Mouse (Mus musculus): Measurements from ENCODE around the gene Dgcr6. TPM values are rescaled to one million over a fixed set of nuclear protein-coding genes. Genes with fewer than 3 reads are reported as not detected.
A peak's percentile ranks its signal among the peaks of the same experiment; 100 is the strongest.

The Dgcr6 gene
- polyA plus RNA-seq, 1 experiment, result 34.5 TPM

DNA sequence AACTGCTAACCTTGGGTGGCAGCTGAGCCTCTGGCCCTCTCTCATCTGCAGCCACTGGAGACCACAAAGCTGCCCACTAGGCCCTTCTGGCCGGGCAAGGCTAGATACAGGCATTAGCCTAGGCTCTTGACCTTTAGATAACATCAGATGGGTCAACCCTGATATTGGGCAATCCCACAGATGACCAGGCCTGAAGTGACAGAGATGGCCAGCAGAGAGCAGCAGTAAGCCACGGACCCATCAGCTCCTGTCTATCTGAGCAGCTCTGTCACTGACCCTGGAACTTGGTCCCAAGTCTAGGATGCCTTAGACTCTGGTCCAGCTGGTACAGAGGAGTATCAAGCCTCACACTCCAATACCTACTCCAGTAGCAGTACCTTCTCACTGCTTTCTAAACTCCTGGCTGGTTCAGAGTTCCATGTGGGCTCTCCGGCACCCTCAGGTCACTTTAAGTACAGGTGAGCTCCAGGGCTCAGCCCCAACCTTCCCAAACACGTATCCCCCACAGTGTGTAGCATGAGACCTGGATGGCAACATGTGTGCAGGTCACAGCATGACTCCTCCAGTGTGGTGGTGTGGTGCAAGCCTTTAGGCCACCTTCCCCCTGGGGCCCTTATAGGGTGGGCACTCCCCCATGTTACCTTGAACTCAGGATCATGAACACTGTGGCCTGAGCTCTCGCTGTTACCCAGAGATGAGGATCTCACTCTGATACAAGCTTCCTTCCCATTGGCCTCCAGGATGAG lies 55.7 kb downstream of the Dgcr6 start:
- TF ChIP-seq CTCF (IDR thresholded peaks at IDR 0.05; ENCODE audit: borderline replicate concordance, insufficient read depth, low read length), result peak; percentile 92
- no peak for TF ChIP-seq POLR2A (IDR thresholded peaks at IDR 0.05; ENCODE audit: low read depth, low read length)
- no peaks in the 10 kb centered on the region for H3K4me1 ChIP-seq (ENCODE audit: control insufficient read depth, insufficient read depth, low read length)
- no peak overlapping the region for H3K27ac ChIP-seq (ENCODE audit: insufficient read depth, low read length)
- H3K4me3 ChIP-seq (ENCODE audit: insufficient read depth, low read length), result no peak overlapping the region

DNA sequence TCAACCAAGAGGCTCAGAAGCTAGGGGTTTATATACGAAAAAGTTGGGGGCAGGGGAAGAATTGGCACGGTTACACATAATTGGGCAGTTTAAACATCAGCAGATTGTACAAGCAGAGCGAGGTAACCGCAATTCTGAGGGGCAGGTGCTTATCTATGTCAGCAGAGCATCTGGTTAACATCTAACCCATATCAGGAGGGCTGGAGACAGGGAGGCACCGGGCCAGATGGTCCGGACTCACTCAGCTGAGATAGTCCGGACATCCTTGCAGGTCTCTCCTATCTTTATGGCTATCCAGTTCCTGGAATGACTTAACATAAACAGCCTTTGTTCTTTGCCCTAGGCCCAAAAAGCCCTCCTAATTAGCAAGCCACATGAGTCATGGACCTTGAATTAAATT lies 58.4 kb downstream of the Dgcr6 start:
- Histone ChIP-seq H3K4me1 (ENCODE audit: control insufficient read depth, insufficient read depth, low read length) (no peaks in the 10 kb centered on the region), H3K4me3 (ENCODE audit: insufficient read depth, low read length) (no peak overlapping the region), H3K27ac (ENCODE audit: insufficient read depth, low read length) (no peak overlapping the region)
- TF ChIP-seq CTCF (IDR thresholded peaks at IDR 0.05; ENCODE audit: borderline replicate concordance, insufficient read depth, low read length), result no peak
- no peak for TF ChIP-seq POLR2A (IDR thresholded peaks at IDR 0.05; ENCODE audit: low read depth, low read length)

DNA sequence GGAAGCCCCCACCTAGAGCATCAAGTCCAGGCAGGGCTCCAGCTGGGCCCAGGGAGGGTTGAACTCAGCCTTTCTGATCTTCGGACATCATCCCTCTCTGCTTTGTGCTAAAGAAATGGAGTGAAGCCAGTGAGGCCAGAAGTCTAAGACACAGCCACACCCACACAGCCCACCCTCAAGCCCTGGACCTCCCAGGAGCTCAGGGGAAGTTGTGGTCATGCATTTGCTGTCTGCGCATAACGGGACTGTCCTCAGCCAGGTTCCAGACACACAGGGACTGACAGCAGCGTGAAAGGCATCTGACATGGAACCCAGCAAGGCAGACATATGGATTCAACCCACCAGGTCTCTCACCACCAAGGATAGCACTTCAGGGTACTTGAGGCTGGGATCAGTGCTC lies 63.8 kb downstream of the Dgcr6 start:
- no peak overlapping the region for H3K27ac ChIP-seq (ENCODE audit: insufficient read depth, low read length)
- no peak overlapping the region for H3K4me3 ChIP-seq (ENCODE audit: insufficient read depth, low read length)
- TF ChIP-seq CTCF (IDR thresholded peaks at IDR 0.05; ENCODE audit: borderline replicate concordance, insufficient read depth, low read length) (no peak), POLR2A (IDR thresholded peaks at IDR 0.05; ENCODE audit: low read depth, low read length) (no peak)
- H3K4me1 ChIP-seq (ENCODE audit: control insufficient read depth, insufficient read depth, low read length), result no peaks in the 10 kb centered on the region

DNA sequence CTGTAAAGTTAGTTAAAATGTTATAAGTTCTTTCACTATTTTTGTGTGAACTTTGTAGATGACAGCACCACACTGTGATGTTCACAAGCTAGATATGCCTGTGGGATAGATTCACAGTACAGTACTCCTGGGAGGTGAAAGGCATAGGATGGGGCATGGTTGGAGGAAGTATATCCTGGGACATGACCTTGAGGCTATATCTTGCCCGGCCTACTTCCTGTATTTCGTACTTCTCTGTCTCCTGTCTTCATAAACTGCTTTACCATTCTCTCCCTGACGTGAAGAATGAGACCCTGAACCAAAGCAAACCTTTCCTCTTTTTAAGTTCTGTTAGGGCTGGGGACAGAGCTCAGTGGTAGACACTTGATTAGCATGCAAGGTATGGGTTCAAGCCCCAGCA lies 65.6 kb downstream of the Dgcr6 start:
- no peak for TF ChIP-seq POLR2A (IDR thresholded peaks at IDR 0.05; ENCODE audit: low read depth, low read length)
- TF ChIP-seq CTCF (IDR thresholded peaks at IDR 0.05; ENCODE audit: borderline replicate concordance, insufficient read depth, low read length), result no peak
- Histone ChIP-seq H3K27ac (ENCODE audit: insufficient read depth, low read length) (no peak overlapping the region), H3K4me1 (ENCODE audit: control insufficient read depth, insufficient read depth, low read length) (peaks cover 3% of the 10 kb centered on the region), H3K4me3 (ENCODE audit: insufficient read depth, low read length) (no peak overlapping the region)

DNA sequence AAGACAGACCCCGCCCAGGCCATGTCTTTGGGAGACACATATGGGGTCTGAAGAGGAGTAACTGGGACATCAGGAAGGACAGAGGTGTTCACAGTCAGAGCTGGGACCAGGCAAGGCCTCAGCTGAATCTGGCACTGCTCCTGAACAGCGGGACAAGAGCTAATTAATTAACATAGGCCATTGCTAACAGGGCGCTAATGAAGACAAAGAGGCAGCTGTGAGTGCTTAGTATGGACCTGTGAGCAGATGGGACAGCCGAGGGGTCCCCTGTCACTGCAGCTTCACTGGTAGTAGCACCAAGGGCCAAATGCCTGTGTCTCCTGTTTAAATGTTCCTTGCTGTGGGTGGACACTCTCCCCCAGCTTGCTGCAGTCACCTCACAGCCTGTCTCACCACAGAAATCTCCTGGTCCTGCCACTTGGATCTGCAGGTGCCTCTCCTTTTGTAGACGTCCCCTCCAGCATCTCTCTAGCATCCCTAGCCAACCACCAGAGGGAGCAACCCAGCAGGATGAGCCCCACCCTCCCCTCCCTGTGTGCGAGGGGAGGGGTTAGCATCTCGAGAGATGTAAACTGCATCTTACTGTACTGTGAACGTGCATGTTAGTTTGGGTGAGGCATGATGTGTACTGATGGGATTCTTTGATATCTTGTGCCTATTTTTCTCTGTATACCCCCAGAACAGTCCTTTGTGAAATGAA lies 66.5 kb downstream of the Dgcr6 start:
- Histone ChIP-seq H3K4me1 (ENCODE audit: control insufficient read depth, insufficient read depth, low read length) (peaks cover 6% of the 10 kb centered on the region), H3K4me3 (ENCODE audit: insufficient read depth, low read length) (no peak overlapping the region), H3K27ac (ENCODE audit: insufficient read depth, low read length) (no peak overlapping the region)
- TF ChIP-seq CTCF (IDR thresholded peaks at IDR 0.05; ENCODE audit: borderline replicate concordance, insufficient read depth, low read length), result peak; percentile 66; the same call in 1 of the 2 replicates
- no peak for TF ChIP-seq POLR2A (IDR thresholded peaks at IDR 0.05; ENCODE audit: low read depth, low read length)

Other genes starting within 250 kb of the Dgcr6 start
- gene B830017H08Rik, start 219.7 kb upstream of the Dgcr6 start, polyA plus RNA-seq (2011; ENCODE audit: insufficient read length, low read depth, missing spikeins), result not detected in 2 replicates
- gene Car15, start 214.5 kb upstream of the Dgcr6 start, polyA plus RNA-seq (2011; ENCODE audit: insufficient read length, low read depth, missing spikeins), result 0.90 and 1.4 TPM in 2 replicates
- 0.26 TPM in 1 of 2 replicates, not detected in the other for gene Gm20518, start 161.2 kb upstream of the Dgcr6 start, polyA plus RNA-seq (2011; ENCODE audit: insufficient read length, low read depth, missing spikeins)
- not detected in 2 replicates for gene Tssk1, start 158.6 kb upstream of the Dgcr6 start, polyA plus RNA-seq (2011; ENCODE audit: insufficient read length, low read depth, missing spikeins)
- 46.3 and 53.0 TPM in 2 replicates for gene Dgcr2, start 154.3 kb upstream of the Dgcr6 start, polyA plus RNA-seq (2011; ENCODE audit: insufficient read length, low read depth, missing spikeins)
- gene Tssk2, start 154.2 kb upstream of the Dgcr6 start, polyA plus RNA-seq (2011; ENCODE audit: insufficient read length, low read depth, missing spikeins), result not detected in 2 replicates
- 17.5 and 20.7 TPM in 2 replicates for gene Ess2, start 141.5 kb upstream of the Dgcr6 start, polyA plus RNA-seq (2011; ENCODE audit: insufficient read length, low read depth, missing spikeins)
- not detected in 2 replicates for gene Gsc2, start 137.8 kb upstream of the Dgcr6 start, polyA plus RNA-seq (2011; ENCODE audit: insufficient read length, low read depth, missing spikeins)
- 77.8 and 111 TPM in 2 replicates for gene Slc25a1, start 124.6 kb upstream of the Dgcr6 start, polyA plus RNA-seq (2011; ENCODE audit: insufficient read length, low read depth, missing spikeins)
- not detected in 2 replicates for gene Vpreb2, start 72.4 kb upstream of the Dgcr6 start, polyA plus RNA-seq (2011; ENCODE audit: insufficient read length, low read depth, missing spikeins)
- 0.70 and 0.80 TPM in 2 replicates for gene Prodh, start 37.3 kb downstream of the Dgcr6 start, polyA plus RNA-seq (2011; ENCODE audit: insufficient read length, low read depth, missing spikeins)
- gene Rtn4r, start 74.8 kb downstream of the Dgcr6 start, polyA plus RNA-seq (2011; ENCODE audit: insufficient read length, low read depth, missing spikeins), result 1.2 and 1.4 TPM in 2 replicates
- gene Ccdc188, start 165.0 kb downstream of the Dgcr6 start, polyA plus RNA-seq (2011; ENCODE audit: insufficient read length, low read depth, missing spikeins), result not detected in 2 replicates
- gene Zdhhc8, start 182.3 kb downstream of the Dgcr6 start, polyA plus RNA-seq (2011; ENCODE audit: insufficient read length, low read depth, missing spikeins), result 28.7 and 29.5 TPM in 2 replicates
- 43.3 and 58.9 TPM in 2 replicates for gene Trmt2a, start 195.8 kb downstream of the Dgcr6 start, polyA plus RNA-seq (2011; ENCODE audit: insufficient read length, low read depth, missing spikeins)
- 296 and 323 TPM in 2 replicates for gene Ranbp1, start 195.9 kb downstream of the Dgcr6 start, polyA plus RNA-seq (2011; ENCODE audit: insufficient read length, low read depth, missing spikeins)
- not detected in 2 replicates for gene Gm49776, start 205.5 kb downstream of the Dgcr6 start, polyA plus RNA-seq (2011; ENCODE audit: insufficient read length, low read depth, missing spikeins)
- 47.4 and 50.6 TPM in 2 replicates for gene Dgcr8, start 236.4 kb downstream of the Dgcr6 start, polyA plus RNA-seq (2011; ENCODE audit: insufficient read length, low read depth, missing spikeins)